Mouse (Mus musculus): ENCODE results near the gene Defb7. TPM values are rescaled to one million over a fixed set of nuclear protein-coding genes. Genes with fewer than 3 reads are reported as not detected.

Gene Defb7
- not detected for total RNA-seq (2021)
- long read RNA-seq, experiment 1 = 0 reads
- long read RNA-seq, experiment 2 = 0 reads

DNA sequence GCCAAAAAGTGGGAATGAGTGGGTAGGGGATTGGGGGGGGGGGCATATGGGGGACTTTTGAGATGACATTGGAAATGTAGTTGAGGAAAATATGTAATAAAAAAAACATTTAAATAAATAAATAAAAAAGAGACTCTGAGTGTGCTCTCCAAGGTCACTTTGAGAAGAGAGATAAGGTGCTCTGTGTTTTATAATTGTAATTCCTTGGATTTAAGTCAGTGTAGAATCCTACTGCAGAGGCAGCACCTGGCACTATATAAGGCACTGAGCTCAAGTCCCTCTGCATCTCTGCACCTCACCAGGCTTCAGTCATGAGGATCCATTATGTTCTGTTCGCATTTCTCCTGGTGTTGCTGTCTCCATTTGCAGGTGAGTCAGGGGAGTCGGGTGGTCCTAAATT, at the start of gene Defb7:
Defb7 (plus strand) TSS at position 301 of the 400 bp plus-strand sequence.
- intact Hi-C loops (cut with DNase I) = no loop called here
- no peak for DNase-seq

DNA sequence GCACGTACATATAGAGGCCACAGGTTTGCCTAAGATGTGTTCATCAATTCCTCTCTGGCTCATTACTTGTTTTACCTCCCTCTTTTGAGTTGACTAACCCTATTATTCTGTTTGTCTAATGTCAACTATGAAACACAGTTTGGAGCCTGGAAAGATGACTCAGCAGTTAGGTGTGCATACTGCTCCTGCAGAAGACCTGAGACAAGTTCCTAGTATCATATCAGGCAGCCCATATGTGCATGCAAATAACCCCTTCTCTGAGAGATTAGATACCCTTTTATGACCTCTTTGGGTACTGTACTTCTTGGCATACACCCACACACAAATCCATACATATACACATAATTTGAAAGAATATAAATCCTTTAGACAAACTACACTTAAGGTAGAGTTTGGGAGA, 48.5 kb upstream of the Defb7 start:
- intact Hi-C loops (cut with DNase I) = no loop called here
- DNase-seq = no peak

DNA sequence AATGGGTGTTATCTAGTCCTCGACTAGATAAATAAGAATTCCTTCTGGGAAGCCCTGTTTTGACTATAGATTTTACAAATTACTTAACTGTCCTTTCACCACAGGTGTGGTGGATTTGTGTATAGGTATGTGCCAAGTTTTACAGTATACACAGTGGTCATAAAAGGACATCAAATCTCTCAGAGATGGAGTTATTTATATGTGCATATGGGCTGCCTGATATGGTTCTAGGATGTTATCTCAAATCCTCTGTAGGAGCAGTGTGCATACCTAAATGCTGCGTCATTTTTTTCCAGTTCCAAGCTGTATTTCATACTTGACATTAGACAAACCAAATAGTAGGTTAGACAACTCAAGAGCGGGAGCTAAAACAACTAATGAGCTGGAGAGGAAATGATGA, 33.5 kb upstream of the Defb7 start:
- intact Hi-C loops (cut with DNase I) = no loop called here
- DNase-seq = no peak

DNA sequence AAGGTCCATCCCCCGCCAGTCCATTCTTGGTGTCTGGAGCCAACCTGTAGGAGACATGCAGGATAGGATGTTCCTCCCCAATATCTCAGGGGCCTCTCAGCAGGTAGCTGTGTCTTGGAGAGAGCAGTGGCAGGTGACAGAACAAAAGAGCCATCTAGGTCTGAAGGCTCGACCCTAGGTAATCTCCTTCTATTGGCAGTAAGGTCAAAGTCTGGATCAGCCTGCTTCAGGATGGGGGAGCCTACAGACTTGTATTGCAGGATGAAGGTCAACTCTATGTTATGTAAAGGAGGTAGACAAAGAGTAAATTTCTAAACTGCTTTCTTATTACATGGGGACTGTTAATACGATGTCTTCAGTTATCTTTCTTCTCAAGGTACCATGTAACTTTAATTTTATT, 25.9 kb upstream of the Defb7 start:
- intact Hi-C loops (cut with DNase I) = no loop called here
- DNase-seq = no peak

DNA sequence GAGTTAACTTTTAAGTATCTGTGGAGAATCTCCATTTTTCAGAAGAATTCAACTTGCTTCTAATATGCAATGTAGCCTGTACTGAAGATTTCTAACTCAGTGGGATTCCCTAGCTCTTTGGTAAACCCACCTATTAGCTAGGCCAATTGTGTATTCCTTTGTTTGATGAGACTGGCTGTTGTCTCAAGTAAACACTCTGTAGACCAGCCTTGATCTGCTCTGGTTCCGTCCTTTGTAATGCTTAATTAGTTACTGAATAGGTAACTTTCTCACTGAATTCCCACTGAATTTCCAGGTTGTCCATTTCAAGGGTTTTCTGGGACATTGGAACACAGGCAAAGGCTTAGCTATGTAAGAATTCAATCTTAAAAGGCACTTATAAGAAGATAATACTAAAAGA, 5.6 kb downstream of the Defb7 start:
- intact Hi-C loops (cut with DNase I) = no loop called here
- DNase-seq = no peak

DNA sequence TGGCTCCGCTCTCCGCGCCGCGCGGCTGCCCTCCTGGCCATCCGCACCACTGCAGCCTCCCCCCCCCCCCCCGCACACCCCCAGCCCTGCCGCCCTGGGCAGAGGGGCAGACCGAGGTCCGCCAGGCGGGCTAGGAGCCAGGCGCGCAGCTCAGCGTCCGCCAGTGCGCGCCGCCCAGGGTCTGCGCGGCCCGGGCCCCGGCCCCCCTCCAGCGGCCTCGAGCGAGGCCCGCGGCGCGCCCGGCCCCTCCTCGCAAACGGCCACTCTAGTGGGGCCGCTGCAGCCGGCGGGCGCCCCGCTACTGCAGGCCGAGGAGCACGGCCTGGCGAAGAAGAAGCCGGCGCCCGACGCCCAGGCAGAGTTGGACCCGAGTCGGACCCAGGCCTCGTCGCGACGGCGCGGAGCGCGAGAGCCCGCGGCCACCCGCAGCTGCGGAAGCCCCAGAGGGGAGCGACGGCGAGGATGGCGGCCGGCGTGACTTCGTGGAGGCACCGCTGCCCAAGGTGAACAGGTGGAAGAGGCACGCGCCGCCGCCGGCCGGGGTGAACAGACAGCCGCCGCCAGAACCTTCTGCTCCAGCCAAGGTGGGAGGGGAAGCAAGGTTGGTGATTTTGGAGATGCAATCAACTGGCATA, 40.4 kb downstream of the Defb7 start:
- peak in 1 of 2 experiments; percentile 1 for DNase-seq
- intact Hi-C loops (cut with DNase I) = no loop called here

DNA sequence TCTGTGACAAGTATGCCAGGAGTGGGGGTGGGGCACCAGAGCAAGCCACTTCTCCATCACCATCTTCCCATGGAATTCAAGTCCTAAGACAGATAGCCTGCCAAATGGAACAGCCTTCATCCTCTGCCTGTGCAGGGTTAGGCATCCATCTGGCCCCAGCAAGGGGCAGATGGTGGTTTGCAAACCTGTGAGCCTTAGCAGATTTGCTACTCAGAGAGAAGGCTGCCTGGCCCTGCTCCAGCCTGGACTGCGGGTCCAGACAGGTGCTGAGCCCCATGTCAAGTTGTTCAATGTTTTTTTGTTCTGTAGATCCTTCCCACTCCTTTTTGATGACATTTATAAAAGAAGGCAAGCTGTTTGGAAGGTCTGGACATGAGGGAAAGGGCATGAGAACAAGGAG, 45.5 kb downstream of the Defb7 start:
- intact Hi-C loops (cut with DNase I) = no loop called here
- no peak for DNase-seq

Small RNA genes lying within 50 kb of the gene (microRNA-seq; reads per million reads assigned to microRNA genes)
- gene Gm27288 (0 reads per million in 2 experiments), gene Gm27852 (0 reads per million in 2 experiments)

Other genes starting within 250 kb of the Defb7 start
- not detected for gene Defb5, start 247.5 kb upstream of the Defb7 start, total RNA-seq (2021)
- gene Defb3, start 201.7 kb upstream of the Defb7 start, total RNA-seq (2021) = not detected
- not detected for gene Defb8, start 47.5 kb upstream of the Defb7 start, total RNA-seq (2021)
- gene 4930467E23Rik, start 234.5 kb downstream of the Defb7 start, total RNA-seq (2021) = under 1 TPM; 0.12 to 0.66 TPM